Mouse (Mus musculus) neural tube, embryonic 15.5 days (tissue): ENCODE measurements at regions not wholly inside any gene's neighbourhood (a gene's known extent, or its start where the extent isn't known, plus 50 kb on each side); places are given as distances from the start of the nearest gene placed in this dataset.

Experiments used
- ATAC-seq: fragments of 200-750 bp; cut with Nextera tagmentation; 2 replicates; pipeline ENCODE4 v1.8.0; 2017; ENCODE audit warnings: mild to moderate bottlenecking, moderate TSS enrichment, moderate library complexity; ENCODE audit not compliant: low FRiP score
- H3K27ac ChIP-seq: fragments of 300-500 bp; sonication (generic); replicated peaks from 2 replicates; pipeline ENCODE4 v1.5.1; 2015; ENCODE audit warnings: mild to moderate bottlenecking, inconsistent platforms
- H3K27me3 ChIP-seq: fragments of 300-500 bp; sonication (generic); replicated peaks from 2 replicates; pipeline ENCODE4 v1.6.1; 2015; ENCODE audit warnings: inconsistent platforms
- H3K36me3 ChIP-seq: fragments of 300-500 bp; sonication (generic); 2 replicates; pipeline ENCODE4 v1.6.1; 2015; ENCODE audit warnings: inconsistent platforms
- H3K4me1 ChIP-seq: fragments of 300-500 bp; sonication (generic); 2 replicates; pipeline ENCODE4 v1.6.1; 2015; ENCODE audit warnings: inconsistent platforms
- H3K4me2 ChIP-seq: fragments of 300-500 bp; sonication (generic); 2 replicates; pipeline ENCODE4 v1.6.1; 2015; ENCODE audit warnings: inconsistent platforms, mild to moderate bottlenecking, moderate library complexity
- H3K4me3 ChIP-seq: fragments of 300-500 bp; sonication (generic); replicated peaks from 2 replicates; pipeline ENCODE4 v1.5.1; 2015; ENCODE audit warnings: mild to moderate bottlenecking, inconsistent platforms
- H3K9ac ChIP-seq: fragments of 300-500 bp; sonication (generic); replicated peaks from 2 replicates; pipeline ENCODE4 v1.6.1; 2015; ENCODE audit warnings: mild to moderate bottlenecking, inconsistent platforms
- H3K9me3 ChIP-seq: fragments of 300-500 bp; sonication (generic); replicated peaks from 2 replicates; pipeline ENCODE4 v1.6.1; 2016; ENCODE audit warnings: inconsistent platforms
- WGBS: fragments of 180-500 bp; shearing (Covaris S2); methylation state at CpG from one replicate; pipeline ENCODE4 v1.1.7; 2015; ENCODE audit warnings: mixed read lengths; 5-methylcytosine and 5-hydroxymethylcytosine counted together

- Histone ChIP-seq H3K36me3 (no peaks in the 10 kb centered on the region), H3K9me3 (no peaks in the 10 kb centered on the region), H3K4me1 (0 out of 2 replicates have a peak, but pooled peaks cover 2% of the 10 kb centered on the region), H3K9ac (no peak overlapping the region), H3K4me2 (no peak overlapping the region), H3K27me3 (no peaks in the 10 kb centered on the region), H3K4me3 (no peak overlapping the region), H3K27ac (no peak overlapping the region)
- no peak for ATAC-seq
- 46% methylated on average over 6 of the region's 6 CpGs for WGBS
Measured at GRCm38 (mm10) chr4:127502621-127503020, 144.6 kb upstream of the Gjb5 start.

- H3K9me3 ChIP-seq, result no peaks in the 10 kb centered on the region
- H3K9ac ChIP-seq, result no peak overlapping the region
- no peak overlapping the region for H3K4me2 ChIP-seq
- H3K27me3 ChIP-seq, result no peaks in the 10 kb centered on the region
- WGBS, result 79% methylated on average over 7 of the region's 7 CpGs
- H3K27ac ChIP-seq, result no peak overlapping the region
- no peak overlapping the region for H3K4me3 ChIP-seq
- 0 out of 2 replicates have a peak, but pooled peaks cover 2% of the 10 kb centered on the region for H3K4me1 ChIP-seq
- H3K36me3 ChIP-seq, result no peaks in the 10 kb centered on the region
- ATAC-seq, result no peak
Measured at GRCm38 (mm10) chr4:127501881-127502280, 143.9 kb upstream of the Gjb5 start.

GRCm38 (mm10) chr4:127487016-127487780, 129.2 kb upstream of the Gjb5 start:
- H3K4me3 ChIP-seq, result no peak overlapping the region
- no peak overlapping the region for H3K27ac ChIP-seq
- H3K36me3 ChIP-seq, result no peaks in the 10 kb centered on the region
- no peaks in the 10 kb centered on the region for H3K9me3 ChIP-seq
- H3K27me3 ChIP-seq, result no peaks in the 10 kb centered on the region
- no peak for ATAC-seq
- H3K9ac ChIP-seq, result no peak overlapping the region
- WGBS, result 49% methylated on average over 10 of the region's 10 CpGs
- H3K4me1 ChIP-seq, result no peaks in the 10 kb centered on the region
- H3K4me2 ChIP-seq, result no peak overlapping the region

DNA sequence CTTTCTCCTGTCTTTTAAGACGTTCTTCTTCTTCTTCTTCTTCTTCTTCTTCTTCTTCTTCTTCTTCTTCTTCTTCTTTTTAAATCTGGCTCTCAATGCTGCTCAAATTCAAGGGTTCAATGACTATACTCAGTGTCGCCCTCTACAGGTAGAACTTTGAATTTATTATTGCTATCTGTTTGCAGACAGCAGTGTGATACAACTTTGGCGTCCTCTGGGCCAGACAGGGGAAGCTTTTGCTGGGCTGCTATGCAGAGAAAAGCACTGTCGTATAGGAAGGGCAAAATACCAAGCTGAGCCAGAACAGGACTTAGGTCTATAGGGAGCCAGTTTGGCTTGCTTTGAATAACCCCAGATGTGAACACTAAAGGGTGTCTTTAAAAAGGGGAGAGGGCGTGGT, 127.3 kb upstream of the Gjb5 start:
- ATAC-seq, result no peak
- Histone ChIP-seq H3K4me3 (no peak overlapping the region), H3K9ac (no peak overlapping the region), H3K4me2 (no peak overlapping the region), H3K27ac (no peak overlapping the region), H3K36me3 (no peaks in the 10 kb centered on the region), H3K9me3 (no peaks in the 10 kb centered on the region), H3K4me1 (peaks cover 7% of the 10 kb centered on the region), H3K27me3 (no peaks in the 10 kb centered on the region)
- WGBS, result 84% methylated on average over 5 of the region's 5 CpGs

GRCm38 (mm10) chr4:127482461-127482860, 124.5 kb upstream of the Gjb5 start:
- ATAC-seq, result no peak
- no peak overlapping the region for H3K4me2 ChIP-seq
- no peaks in the 10 kb centered on the region for H3K9me3 ChIP-seq
- H3K27ac ChIP-seq, result no peak overlapping the region
- H3K4me3 ChIP-seq, result no peak overlapping the region
- no peaks in the 10 kb centered on the region for H3K27me3 ChIP-seq
- no peaks in the 10 kb centered on the region for H3K36me3 ChIP-seq
- H3K9ac ChIP-seq, result no peak overlapping the region
- peaks cover 9% of the 10 kb centered on the region for H3K4me1 ChIP-seq
- WGBS, result 69% methylated on average over 4 of the region's 4 CpGs

DNA sequence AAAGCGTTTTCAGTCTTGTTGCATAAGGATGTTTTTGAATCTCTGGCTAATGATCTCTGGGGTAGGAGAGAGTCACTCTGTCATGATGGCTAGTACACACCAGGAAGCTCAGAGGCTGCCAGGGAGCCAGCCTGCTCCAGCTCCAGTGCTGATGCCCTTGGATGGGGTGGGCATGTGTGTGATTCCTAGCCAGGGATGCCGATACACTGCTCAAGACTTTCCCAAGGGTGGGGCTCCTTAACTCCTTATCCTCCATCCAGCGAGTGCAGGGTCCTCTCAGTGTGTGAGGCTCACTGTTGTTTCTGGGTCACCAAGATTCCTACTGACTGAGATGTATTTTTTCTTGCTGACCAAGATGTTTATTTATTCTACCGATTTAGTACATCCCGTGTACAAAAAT, 122.4 kb upstream of the Gjb5 start:
- Histone ChIP-seq H3K36me3 (no peaks in the 10 kb centered on the region), H3K4me3 (no peak overlapping the region), H3K4me2 (no peak overlapping the region), H3K27me3 (no peaks in the 10 kb centered on the region), H3K9ac (no peak overlapping the region), H3K4me1 (peaks cover 9% of the 10 kb centered on the region), H3K9me3 (no peaks in the 10 kb centered on the region), H3K27ac (no peak overlapping the region)
- WGBS, result 79% methylated on average over 5 of the region's 5 CpGs
- ATAC-seq, result no peak

DNA sequence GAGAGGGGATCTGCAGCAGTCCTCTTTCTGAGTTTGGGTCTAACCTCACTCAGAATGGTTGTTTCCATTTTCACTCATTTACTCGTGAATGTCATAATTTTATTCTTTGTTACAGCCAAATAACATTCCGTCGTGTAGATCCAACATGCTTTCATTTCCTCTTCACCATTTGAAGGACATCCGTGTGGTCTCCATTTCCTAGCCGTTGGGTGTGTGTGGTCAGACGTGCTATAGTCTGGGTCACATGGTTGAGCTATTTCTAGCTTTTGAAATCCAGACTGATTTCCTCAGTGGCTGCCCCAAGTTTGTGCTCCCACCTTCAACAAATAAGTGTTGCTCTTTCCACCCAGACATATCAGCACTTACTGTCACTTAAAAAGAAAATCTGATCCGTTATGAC, 111.9 kb upstream of the Gjb5 start:
- WGBS, result 95% methylated on average over 7 of the region's 7 CpGs
- Histone ChIP-seq H3K4me2 (no peak overlapping the region), H3K9me3 (no peaks in the 10 kb centered on the region), H3K27ac (no peak overlapping the region), H3K27me3 (no peaks in the 10 kb centered on the region), H3K9ac (no peak overlapping the region), H3K4me3 (no peak overlapping the region), H3K4me1 (no peaks in the 10 kb centered on the region), H3K36me3 (no peaks in the 10 kb centered on the region)
- ATAC-seq, result no peak

DNA sequence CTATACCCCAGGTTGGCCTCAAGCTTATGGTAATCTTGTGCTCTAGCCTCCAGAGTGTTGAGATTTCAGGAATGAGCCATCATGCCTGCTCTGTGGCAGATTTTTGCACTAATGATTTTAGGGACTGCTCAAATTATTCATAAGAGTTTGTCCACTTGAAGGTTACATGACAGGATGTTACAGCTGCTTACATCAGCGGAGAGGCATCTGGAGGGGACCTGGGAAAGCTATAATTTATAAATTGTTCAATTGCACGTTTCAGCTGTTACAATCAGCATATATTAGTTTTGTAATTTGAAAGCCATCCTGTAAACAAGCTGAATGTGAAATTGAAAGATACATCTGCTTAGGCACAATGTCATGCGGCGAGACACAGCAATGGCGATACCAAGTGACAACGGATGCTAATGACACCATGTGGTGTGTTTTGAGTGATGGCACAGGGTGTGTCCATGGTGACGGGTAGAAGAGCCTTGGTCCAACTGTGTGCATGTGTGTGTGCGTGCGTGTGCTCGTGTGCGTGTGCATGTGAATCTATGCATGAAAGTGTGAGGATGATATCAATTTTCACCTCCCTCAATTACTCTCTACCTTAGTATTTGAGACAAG, 96.6 kb upstream of the Gjb5 start:
- no peak for ATAC-seq
- WGBS, result 84% methylated on average over 11 of the region's 11 CpGs
- H3K36me3 ChIP-seq, result no peaks in the 10 kb centered on the region
- H3K4me3 ChIP-seq, result no peak overlapping the region
- no peaks in the 10 kb centered on the region for H3K9me3 ChIP-seq
- H3K27ac ChIP-seq, result no peak overlapping the region
- no peak overlapping the region for H3K9ac ChIP-seq
- no peaks in the 10 kb centered on the region for H3K27me3 ChIP-seq
- H3K4me1 ChIP-seq, result no peaks in the 10 kb centered on the region
- H3K4me2 ChIP-seq, result no peak overlapping the region

DNA sequence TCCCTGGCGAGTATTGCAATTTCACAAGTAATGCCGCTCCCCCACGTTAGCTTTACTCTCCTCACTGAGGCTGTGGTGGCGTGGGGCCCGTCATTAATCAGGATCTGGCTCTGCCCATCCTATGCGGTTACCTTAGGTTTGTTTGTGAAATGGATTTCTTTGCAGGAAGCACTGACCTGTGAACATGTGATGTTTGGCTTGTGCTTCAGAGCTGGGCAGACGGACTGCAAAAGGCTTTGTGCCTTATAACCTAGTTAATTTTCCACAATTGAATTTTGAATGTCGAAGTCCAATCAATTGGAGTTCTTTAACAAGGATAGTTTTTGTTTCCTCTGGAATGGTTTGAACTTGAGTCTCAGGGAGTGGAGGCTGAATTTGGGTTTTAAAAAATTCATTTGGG, 94.1 kb upstream of the Gjb5 start:
- no peak overlapping the region for H3K4me3 ChIP-seq
- no peaks in the 10 kb centered on the region for H3K27me3 ChIP-seq
- WGBS, result 72% methylated on average over 8 of the region's 8 CpGs
- no peak overlapping the region for H3K4me2 ChIP-seq
- no peaks in the 10 kb centered on the region for H3K4me1 ChIP-seq
- no peak overlapping the region for H3K27ac ChIP-seq
- no peak overlapping the region for H3K9ac ChIP-seq
- no peaks in the 10 kb centered on the region for H3K36me3 ChIP-seq
- ATAC-seq, result no peak
- no peaks in the 10 kb centered on the region for H3K9me3 ChIP-seq

- Histone ChIP-seq H3K9me3 (no peaks in the 10 kb centered on the region), H3K9ac (no peak overlapping the region), H3K4me1 (0 out of 2 replicates have a peak, but pooled peaks cover 2% of the 10 kb centered on the region), H3K27ac (no peak overlapping the region), H3K36me3 (no peaks in the 10 kb centered on the region), H3K4me3 (no peak overlapping the region), H3K27me3 (no peaks in the 10 kb centered on the region), H3K4me2 (no peak overlapping the region)
- 67% methylated on average over 3 of the region's 3 CpGs for WGBS
- no peak for ATAC-seq
Measured at GRCm38 (mm10) chr4:127445300-127445699, 87.3 kb upstream of the Gjb5 start.

- no peaks in the 10 kb centered on the region for H3K27me3 ChIP-seq
- WGBS, result 100% methylated on average over 1 of the region's 1 CpGs
- H3K9ac ChIP-seq, result no peak overlapping the region
- no peak overlapping the region for H3K4me3 ChIP-seq
- 0 out of 2 replicates have a peak, but pooled peaks cover 2% of the 10 kb centered on the region for H3K4me1 ChIP-seq
- H3K9me3 ChIP-seq, result no peaks in the 10 kb centered on the region
- H3K27ac ChIP-seq, result no peak overlapping the region
- H3K4me2 ChIP-seq, result no peak overlapping the region
- H3K36me3 ChIP-seq, result no peaks in the 10 kb centered on the region
- no peak for ATAC-seq
Measured at GRCm38 (mm10) chr4:127444056-127444455, 86.1 kb upstream of the Gjb5 start.

DNA sequence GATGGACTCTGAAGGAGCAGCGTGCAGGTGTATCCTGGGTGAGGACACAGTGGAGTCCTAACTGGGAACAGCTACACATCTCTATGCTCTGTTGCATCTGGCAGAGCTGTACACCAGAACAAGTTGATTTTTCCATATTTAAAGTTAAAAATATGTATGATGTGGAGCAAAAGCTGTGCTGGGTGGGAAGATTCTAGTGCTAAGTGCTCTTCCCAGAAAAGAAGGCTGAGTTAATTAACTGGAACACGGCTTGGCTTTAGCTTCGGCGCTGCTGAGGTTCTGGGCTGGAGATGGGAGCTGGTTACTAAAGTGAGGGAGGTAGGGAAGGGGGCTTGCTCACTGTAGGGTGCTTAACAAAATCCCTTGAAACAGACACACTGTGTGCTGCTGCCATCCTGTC, 84.0 kb upstream of the Gjb5 start:
- Histone ChIP-seq H3K36me3 (no peaks in the 10 kb centered on the region), H3K9me3 (no peaks in the 10 kb centered on the region), H3K4me1 (0 out of 2 replicates have a peak, but pooled peaks cover 2% of the 10 kb centered on the region), H3K4me3 (no peak overlapping the region), H3K27ac (no peak overlapping the region), H3K9ac (no peak overlapping the region), H3K27me3 (no peaks in the 10 kb centered on the region), H3K4me2 (no peak overlapping the region)
- ATAC-seq, result no peak
- WGBS, result 69% methylated on average over 4 of the region's 4 CpGs
